In the genomic region with DNA sequence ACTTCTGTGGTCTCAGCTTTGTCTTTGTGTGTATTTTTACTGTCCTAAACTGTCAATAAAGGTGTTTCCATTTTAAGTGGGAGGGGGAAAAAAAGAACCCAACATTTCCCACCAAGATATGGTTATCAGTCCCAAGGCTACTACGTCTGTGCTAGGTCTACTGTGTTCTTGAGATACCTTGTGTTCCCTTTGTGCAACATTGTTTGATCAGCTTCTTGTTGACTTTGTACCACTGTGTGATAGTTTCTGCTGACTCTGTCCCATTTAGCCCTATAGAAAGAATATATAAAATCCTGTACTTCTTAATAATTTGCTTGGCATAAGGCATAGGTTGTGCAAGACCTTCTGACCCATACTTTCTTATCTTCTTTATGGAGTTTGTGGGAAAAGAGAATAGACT, we compare ENCODE assay signal across 29 mouse cellular contexts. TPM values are rescaled to one million over a fixed set of nuclear protein-coding genes. Genes with fewer than 3 reads are reported as not detected.
"Had no signal": no experiment of that assay in that cellular context is flagged by ENCODE, and none has a peak within 500 bp of the region (broad histone marks: within the 10 kb centered on the region; RNA-seq: fewer than 3 reads in every experiment).

No protein-coding gene starts in this region.

- H3K9me3 ChIP-seq: embryonic facial prominence, embryonic 10.5 days; embryonic facial prominence, embryonic 12.5 days; embryonic facial prominence, embryonic 13.5 days; embryonic facial prominence, embryonic 15.5 days; forebrain, embryonic 10.5 days; forebrain, embryonic 12.5 days; forebrain, embryonic 13.5 days; forebrain, embryonic 15.5 days had no signal

- DNase-seq: cerebellum, adult 2 months; cerebellum, adult 8-10 months; cerebellum, adult 9-10 months; cerebellum, adult 9-11 months; cerebellum, postnatal 10 days; cerebellum, postnatal 14 days; cerebellum, postnatal 25 days; cerebellum, postnatal 36 days; embryo, embryonic 11 days; forebrain, postnatal 0 days; gastrocnemius, adult 2 months; gastrocnemius, postnatal 10 days; gastrocnemius, postnatal 14 days; gastrocnemius, postnatal 25 days; gastrocnemius, postnatal 36 days; heart, adult 11 months; heart, adult 18-20 months had no signal

- H3K27me3 ChIP-seq: embryonic facial prominence, embryonic 12.5 days; embryonic facial prominence, embryonic 13.5 days; embryonic facial prominence, embryonic 15.5 days; forebrain, embryonic 12.5 days; forebrain, embryonic 13.5 days; forebrain, embryonic 15.5 days had no signal

- H3K9ac ChIP-seq: embryonic facial prominence, embryonic 12.5 days; embryonic facial prominence, embryonic 13.5 days; embryonic facial prominence, embryonic 15.5 days; forebrain, embryonic 12.5 days; forebrain, embryonic 13.5 days; forebrain, embryonic 15.5 days; forebrain, postnatal 0 days had no signal

- H3K4me1 ChIP-seq: embryonic facial prominence, embryonic 10.5 days; embryonic facial prominence, embryonic 12.5 days; embryonic facial prominence, embryonic 13.5 days; embryonic facial prominence, embryonic 15.5 days; forebrain, embryonic 10.5 days; forebrain, embryonic 12.5 days; forebrain, embryonic 13.5 days; forebrain, embryonic 15.5 days had no signal

- H3K27ac ChIP-seq: embryonic facial prominence, embryonic 10.5 days; embryonic facial prominence, embryonic 12.5 days; embryonic facial prominence, embryonic 13.5 days; embryonic facial prominence, embryonic 15.5 days; forebrain, embryonic 10.5 days; forebrain, embryonic 12.5 days; forebrain, embryonic 13.5 days; forebrain, embryonic 15.5 days; gastrocnemius, adult 2 months had no signal

- H3K4me3 ChIP-seq: embryonic facial prominence, embryonic 10.5 days; embryonic facial prominence, embryonic 12.5 days; embryonic facial prominence, embryonic 13.5 days; embryonic facial prominence, embryonic 15.5 days; erythroblast, embryonic 14.5 days; forebrain, embryonic 10.5 days; forebrain, embryonic 12.5 days; forebrain, embryonic 13.5 days; forebrain, embryonic 15.5 days; gastrocnemius, adult 2 months had no signal

- H3K4me2 ChIP-seq: embryonic facial prominence, embryonic 12.5 days; embryonic facial prominence, embryonic 13.5 days; embryonic facial prominence, embryonic 15.5 days; forebrain, embryonic 12.5 days; forebrain, embryonic 13.5 days; forebrain, embryonic 15.5 days had no signal

- H3K36me3 ChIP-seq: embryonic facial prominence, embryonic 12.5 days; embryonic facial prominence, embryonic 13.5 days; embryonic facial prominence, embryonic 15.5 days; forebrain, embryonic 12.5 days; forebrain, embryonic 15.5 days had no signal

- ATAC-seq: forebrain, embryonic 13.5 days; forebrain, embryonic 14.5 days; forebrain, embryonic 15.5 days; forebrain, embryonic 16.5 days; forebrain, postnatal 0 days had no signal

RNA-seq across cellular contexts. Expression of gene Zfp708, which starts 7.6 kb away (rescaled TPM):
- polyA plus RNA-seq: erythroblast, embryonic 14.5 days had no signal

RNA-seq across cellular contexts. Expression of gene Rslcan18, which starts 25.9 kb away (rescaled TPM):
- total RNA-seq: common myeloid progenitor, adult 5-6 weeks; forebrain, postnatal 0 days had no signal
- polyA plus RNA-seq: erythroblast, embryonic 14.5 days; forebrain, embryonic 14.5 days had no signal

RNA-seq across cellular contexts. Expression of gene Zfp712, which starts 29.2 kb away (rescaled TPM):
- polyA plus RNA-seq: erythroblast, embryonic 14.5 days had no signal

RNA-seq across cellular contexts. Expression of gene Zfp759, which starts 31.3 kb away (rescaled TPM):
- polyA plus RNA-seq: erythroblast, embryonic 14.5 days had no signal
